Mouse (Mus musculus): ENCODE data around the gene Otub2.
"Not testable (repeated sequence)": the region's sequence is repeated elsewhere in the genome, so short reads cannot be mapped to it uniquely, and the experiment has no call there.

The Otub2 gene

DNA sequence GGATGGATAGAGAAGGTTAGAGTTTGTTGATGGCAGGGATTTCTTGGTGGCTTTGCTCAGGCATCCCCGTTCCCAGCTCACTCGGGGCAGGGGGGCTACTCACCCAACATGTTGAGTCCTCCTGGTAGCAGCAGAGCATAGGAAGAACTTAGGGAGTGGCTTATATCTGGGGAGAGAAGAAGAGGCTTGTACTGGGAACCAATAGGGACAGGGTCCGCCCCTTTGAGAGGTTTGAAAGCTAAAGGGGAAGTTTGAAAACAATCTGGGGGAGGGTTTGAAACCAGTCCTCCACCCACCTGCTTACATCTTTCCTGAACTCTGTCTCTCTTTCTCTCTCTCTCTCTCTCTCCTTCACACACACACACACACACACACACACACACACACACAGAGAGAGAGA is 55.0 kb downstream of the Otub2 start, which contains the start of gene Ifi27l2a:
Ifi27l2a (minus strand) TSS at position 157 of the 400 bp plus-strand sequence.
- ATAC-seq (ENCODE audit: low TSS enrichment): no peak

DNA sequence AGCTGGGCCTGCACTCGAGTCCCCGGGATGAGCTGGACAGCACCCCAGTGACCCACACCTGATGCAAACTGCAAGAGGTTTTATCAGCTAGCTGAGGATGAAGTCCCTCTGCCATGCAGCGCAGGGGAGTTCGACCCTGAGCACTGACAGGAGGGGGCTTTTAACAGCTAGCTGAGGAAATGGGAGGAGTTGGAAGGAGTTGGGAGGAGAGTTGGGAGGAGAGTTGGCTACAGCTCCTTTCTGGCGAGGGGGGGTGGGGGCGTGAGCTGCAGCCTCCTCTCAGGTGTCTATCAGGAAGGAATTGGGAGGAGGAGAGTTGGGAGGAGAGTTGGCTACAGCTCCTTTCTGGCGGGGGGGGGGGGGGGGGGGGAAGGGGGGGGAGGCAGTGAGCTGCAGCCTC is 55.8 kb downstream of the Otub2 start:
- ATAC-seq (ENCODE audit: low TSS enrichment): not testable (repeated sequence)

DNA sequence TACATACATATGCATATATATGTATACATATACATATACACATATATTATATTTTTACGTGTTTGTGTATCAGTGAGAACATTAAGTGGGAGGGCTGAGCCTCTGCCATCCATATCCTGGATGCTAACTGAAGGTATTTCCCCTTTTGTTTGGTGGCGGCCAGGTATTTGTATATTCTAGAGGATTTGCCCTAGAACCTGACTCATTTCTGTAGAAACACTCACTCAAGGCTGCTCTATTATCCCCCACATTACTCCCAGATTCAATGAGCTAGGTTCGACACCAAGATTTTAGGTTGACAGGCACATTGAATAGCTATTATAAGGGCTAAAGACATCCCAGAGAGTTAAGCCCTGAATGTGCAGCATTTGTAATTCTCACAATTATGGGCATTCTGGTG is 56.6 kb downstream of the Otub2 start:
- ATAC-seq (ENCODE audit: low TSS enrichment): no peak

DNA sequence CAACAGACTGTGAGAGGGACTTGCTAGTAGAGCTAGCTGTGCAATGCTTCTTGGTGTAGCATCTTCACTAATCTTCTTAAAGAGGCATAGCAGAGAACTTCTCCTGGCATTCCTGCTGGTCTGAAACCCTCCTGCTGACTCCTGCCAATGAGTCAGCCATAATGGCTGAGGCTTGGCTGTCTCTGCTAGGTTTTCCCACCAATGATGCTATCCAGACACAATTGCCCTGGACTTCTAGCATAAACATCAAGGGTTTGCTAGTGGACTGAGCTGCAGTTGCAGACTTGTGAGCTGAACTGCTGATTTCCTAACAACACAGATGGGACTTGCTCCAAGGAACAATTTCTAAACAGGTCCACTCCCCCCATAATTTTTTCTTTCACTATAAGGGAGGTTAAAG is 64.9 kb downstream of the Otub2 start:
- ATAC-seq (ENCODE audit: low TSS enrichment): no peak
